Mouse (Mus musculus) liver, embryonic 16.5 days (tissue): ENCODE data around the gene Mef2a. TPM values are rescaled to one million over a fixed set of nuclear protein-coding genes. Genes with fewer than 3 reads are reported as not detected.

ENCODE experiments used
- ATAC-seq: fragments of 200-750 bp; cut with Nextera tagmentation; 2 replicates; pipeline ENCODE4 v1.8.0; 2017; ENCODE audit warnings: low read depth, mild to moderate bottlenecking, moderate number of reproducible peaks, moderate library complexity
- H3K27ac ChIP-seq: fragments of 300-500 bp; sonication (generic); 2 replicates; pipeline ENCODE4 v1.5.1; 2014; ENCODE audit warnings: mild to moderate bottlenecking, low read length
- H3K27me3 ChIP-seq: fragments of 300-500 bp; sonication (generic); 2 replicates; pipeline ENCODE4 v1.6.1; 2014; ENCODE audit warnings: low read depth, low read length, mixed read lengths; ENCODE audit not compliant: control insufficient read depth, insufficient read depth
- H3K36me3 ChIP-seq: fragments of 300-500 bp; sonication (generic); 2 replicates; pipeline ENCODE4 v1.6.1; 2014; ENCODE audit warnings: mild to moderate bottlenecking; ENCODE audit not compliant: control insufficient read depth, insufficient read depth
- H3K4me1 ChIP-seq: fragments of 300-500 bp; sonication (generic); 2 replicates; pipeline ENCODE4 v1.6.1; 2014; ENCODE audit warnings: low read depth, low read length, mixed read lengths; ENCODE audit not compliant: control insufficient read depth
- H3K4me2 ChIP-seq: fragments of 300-500 bp; sonication (generic); 2 replicates; pipeline ENCODE4 v1.6.1; 2014; ENCODE audit warnings: low read depth, low read length, mixed read lengths
- H3K4me3 ChIP-seq: fragments of 300-500 bp; sonication (generic); 2 replicates; pipeline ENCODE4 v1.5.1; 2014; ENCODE audit warnings: low read depth, mild to moderate bottlenecking, low read length
- H3K9ac ChIP-seq: fragments of 300-500 bp; sonication (generic); 2 replicates; pipeline ENCODE4 v1.6.1; 2014; ENCODE audit warnings: low read depth, low read length
- H3K9me3 ChIP-seq: fragments of 300-500 bp; sonication (generic); replicated peaks from 2 replicates; pipeline ENCODE4 v1.6.1; 2016; ENCODE audit warnings: low read length; ENCODE audit not compliant: control insufficient read depth
- WGBS: fragments of 180-500 bp; shearing (Covaris S2); extraction: QIAGEN DNeasy Blood & Tissue Kit; methylation state at CpG from one replicate; pipeline ENCODE4 v1.1.7; 2014; ENCODE audit not compliant: insufficient replicate concordance; 5-methylcytosine and 5-hydroxymethylcytosine counted together
- polyA plus RNA-seq: library from polyadenylated mRNA; unstranded; fragments of >200 nt; fragmentation: Nextera tagmentation; extraction: Ambion mirVana; gene quantifications from 2 replicates; pipeline ENCODE4 v1.2.1, GENCODE M21; 2015

Mef2a gene
- polyA plus RNA-seq, 1 experiment from 2014 or later, result 12.0 TPM

DNA sequence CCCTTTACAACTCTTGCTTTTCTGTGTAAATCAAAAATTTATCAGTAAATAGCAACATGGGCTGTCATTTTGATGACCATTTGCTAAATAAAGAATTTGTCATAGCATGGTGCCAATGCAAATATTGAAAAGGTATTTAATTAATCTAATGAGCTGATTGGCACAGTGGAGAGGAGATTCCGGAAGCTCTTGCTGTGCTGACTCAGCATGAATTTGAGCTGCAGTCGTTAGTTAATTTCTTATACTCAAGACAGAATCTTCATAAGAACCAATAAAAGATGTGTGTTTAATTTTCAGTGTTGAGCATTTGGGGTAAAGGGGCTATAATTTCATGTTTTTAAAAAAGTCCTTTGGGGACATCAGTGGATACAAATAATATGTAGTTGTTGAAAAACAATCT is 31.5 kb upstream of the Mef2a start:
- no peak overlapping the region for H3K4me2 ChIP-seq
- 63% methylated on average over 2 of the region's 2 CpGs for WGBS

DNA sequence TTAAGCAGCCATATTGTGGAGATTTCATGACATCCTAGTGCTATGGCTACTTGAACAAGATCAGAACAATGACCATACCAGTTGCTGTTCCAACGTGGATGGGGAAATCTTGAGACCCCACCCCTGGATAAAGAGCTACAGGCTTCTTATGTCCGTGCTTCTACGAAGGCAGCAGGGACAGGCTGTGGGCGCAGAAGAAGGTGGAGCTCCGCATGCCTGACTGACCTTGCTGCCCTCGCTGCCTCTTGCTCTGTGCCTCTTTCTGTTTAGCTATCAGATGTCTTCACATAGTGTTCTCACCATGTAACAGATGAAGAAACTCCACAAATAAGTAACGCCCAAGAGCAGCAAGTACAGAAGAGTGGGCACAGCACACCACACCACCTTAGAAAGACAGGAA is 29.7 kb upstream of the Mef2a start:
- Histone ChIP-seq H3K27ac (no peak overlapping the region), H3K36me3 (no peaks in the 10 kb centered on the region), H3K4me1 (no peaks in the 10 kb centered on the region), H3K4me2 (no peak overlapping the region), H3K4me3 (no peak overlapping the region), H3K9ac (no peak overlapping the region), H3K9me3 (no peaks in the 10 kb centered on the region), H3K27me3 (no peaks in the 10 kb centered on the region)
- no peak for ATAC-seq
- WGBS, result 60% methylated on average over 7 of the region's 7 CpGs

More for the DNA sequence above, 31.5 kb upstream of the Mef2a start:
- Histone ChIP-seq H3K4me3 (no peak overlapping the region), H3K36me3 (no peaks in the 10 kb centered on the region), H3K9ac (no peak overlapping the region), H3K4me1 (no peaks in the 10 kb centered on the region), H3K27ac (no peak overlapping the region), H3K9me3 (no peaks in the 10 kb centered on the region), H3K27me3 (no peaks in the 10 kb centered on the region)
- no peak for ATAC-seq

DNA sequence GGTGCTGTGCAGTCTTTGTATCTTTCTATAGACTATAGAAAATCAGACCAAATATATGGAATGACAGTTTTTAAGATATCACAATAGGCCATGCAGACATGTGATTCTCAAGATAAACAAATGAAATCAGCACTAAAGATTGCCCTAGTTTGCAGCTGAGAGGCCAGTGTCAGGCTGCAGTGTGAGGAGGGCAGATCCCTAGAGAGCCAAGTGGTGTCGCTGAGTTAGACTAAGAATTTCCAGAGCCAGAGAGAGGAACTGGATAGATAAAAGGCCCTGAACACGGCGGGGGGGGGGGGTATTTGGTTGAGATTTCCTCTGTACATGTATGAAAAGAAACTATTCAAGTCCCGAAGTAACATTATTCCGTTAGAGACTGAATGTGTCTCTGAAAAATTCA is 28.7 kb upstream of the Mef2a start:
- ATAC-seq, result no peak
- WGBS, result 51% methylated on average over 5 of the region's 5 CpGs

DNA sequence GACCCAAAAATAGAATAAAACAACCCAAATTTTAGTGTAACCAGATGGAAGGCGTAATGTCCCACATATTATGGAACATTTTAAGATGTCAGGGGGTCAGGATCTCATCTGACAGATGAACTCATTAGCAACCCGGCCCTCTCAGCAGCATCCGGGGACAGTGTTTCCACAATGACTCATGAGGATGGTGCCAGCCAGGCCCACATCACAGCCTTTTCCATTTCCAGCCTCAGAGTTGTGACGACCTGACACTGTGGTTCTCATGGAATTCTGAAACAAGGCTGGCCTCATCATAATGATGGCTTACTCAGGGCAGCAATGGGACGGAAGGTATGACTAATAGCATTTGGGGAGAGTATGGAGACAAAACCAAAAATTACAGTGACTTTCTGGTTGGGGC is 18.1 kb upstream of the Mef2a start:
- no peak overlapping the region for H3K9ac ChIP-seq
- no peak overlapping the region for H3K4me3 ChIP-seq
- H3K4me2 ChIP-seq, result no peak overlapping the region
- H3K4me1 ChIP-seq, result no peaks in the 10 kb centered on the region
- no peaks in the 10 kb centered on the region for H3K9me3 ChIP-seq
- 64% methylated on average over 5 of the region's 5 CpGs for WGBS
- H3K27me3 ChIP-seq, result no peaks in the 10 kb centered on the region
- H3K27ac ChIP-seq, result no peak overlapping the region
- no peak for ATAC-seq
- no peaks in the 10 kb centered on the region for H3K36me3 ChIP-seq

More for the DNA sequence above, 28.7 kb upstream of the Mef2a start:
- H3K4me2 ChIP-seq, result no peak overlapping the region
- no peak overlapping the region for H3K4me3 ChIP-seq
- no peaks in the 10 kb centered on the region for H3K4me1 ChIP-seq
- no peaks in the 10 kb centered on the region for H3K27me3 ChIP-seq
- H3K9ac ChIP-seq, result no peak overlapping the region
- no peaks in the 10 kb centered on the region for H3K36me3 ChIP-seq
- H3K9me3 ChIP-seq, result no peaks in the 10 kb centered on the region
- H3K27ac ChIP-seq, result no peak overlapping the region

DNA sequence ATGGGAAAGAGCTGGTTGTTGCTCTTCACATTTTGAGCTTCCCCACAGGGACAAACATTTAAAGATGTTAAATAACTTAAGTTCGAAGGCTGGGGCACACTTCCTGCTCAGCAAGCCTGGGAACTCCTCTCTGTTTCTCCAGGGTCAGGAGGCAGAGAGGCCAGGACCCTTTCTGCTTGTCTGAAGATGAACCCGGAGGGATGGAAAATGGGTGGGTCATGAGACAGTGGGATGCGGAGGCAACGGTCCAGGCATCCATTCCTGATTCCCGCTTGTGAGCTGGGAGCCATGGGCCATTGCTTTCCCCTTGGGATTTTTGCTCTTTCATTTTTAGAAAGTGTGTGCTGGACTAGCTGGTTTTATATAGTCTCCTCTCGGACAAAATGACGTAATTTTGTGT is 17.4 kb upstream of the Mef2a start:
- 63% methylated on average over 7 of the region's 7 CpGs for WGBS
- H3K4me2 ChIP-seq, result no peak overlapping the region
- H3K36me3 ChIP-seq, result no peaks in the 10 kb centered on the region
- no peaks in the 10 kb centered on the region for H3K9me3 ChIP-seq
- H3K9ac ChIP-seq, result no peak overlapping the region
- no peak for ATAC-seq
- H3K4me3 ChIP-seq, result no peak overlapping the region
- no peaks in the 10 kb centered on the region for H3K4me1 ChIP-seq
- no peaks in the 10 kb centered on the region for H3K27me3 ChIP-seq
- no peak overlapping the region for H3K27ac ChIP-seq

DNA sequence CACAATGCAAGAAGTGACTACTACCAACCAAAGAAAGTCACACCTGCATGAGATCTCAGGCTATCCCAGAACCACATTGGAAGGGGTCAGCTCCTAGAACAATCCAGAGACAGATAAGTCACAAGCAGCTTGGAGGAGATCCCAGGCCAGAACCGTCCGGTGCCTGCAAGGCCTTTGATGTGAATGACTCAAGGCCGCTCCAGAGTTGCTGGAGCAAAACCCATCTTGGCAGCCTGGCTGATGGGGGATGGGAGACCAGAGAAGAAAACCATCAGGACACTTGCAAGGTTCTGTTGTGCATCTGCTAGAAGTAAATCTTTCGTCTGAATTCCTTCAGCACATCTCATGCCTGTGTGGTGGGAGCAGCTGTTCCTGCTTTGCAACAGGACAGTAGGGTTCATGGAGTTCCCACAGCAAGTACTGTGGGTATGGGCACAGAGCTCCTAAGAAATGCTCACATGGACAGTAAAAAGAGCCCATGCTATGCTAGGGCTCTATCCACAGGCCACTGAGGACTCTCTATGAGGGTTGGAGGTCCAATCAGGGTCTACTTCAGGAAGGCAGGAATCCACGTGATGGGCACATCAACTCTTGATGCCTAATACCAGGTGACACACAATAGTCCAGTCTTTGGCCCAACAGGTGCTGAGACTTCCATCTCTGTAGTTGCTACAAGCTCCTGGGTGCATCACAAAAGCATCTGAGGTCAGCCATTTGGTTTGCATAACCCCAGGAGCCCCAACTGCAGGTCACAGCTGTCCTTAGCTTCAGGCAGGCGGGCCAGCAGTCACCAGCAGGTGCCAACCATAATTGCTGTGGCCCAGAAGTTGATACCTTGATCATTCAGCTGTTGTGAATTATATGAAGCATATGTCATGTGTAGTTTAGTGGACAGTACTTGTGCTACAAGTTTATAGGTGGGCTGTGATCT is 12.5 kb upstream of the Mef2a start:
- Histone ChIP-seq H3K36me3 (no peaks in the 10 kb centered on the region), H3K27me3 (no peaks in the 10 kb centered on the region), H3K4me1 (no peaks in the 10 kb centered on the region), H3K4me3 (no peak overlapping the region), H3K4me2 (no peak overlapping the region), H3K27ac (no peak overlapping the region), H3K9me3 (no peaks in the 10 kb centered on the region), H3K9ac (no peak overlapping the region)
- ATAC-seq, result no peak
- 73% methylated on average over 6 of the region's 6 CpGs for WGBS

DNA sequence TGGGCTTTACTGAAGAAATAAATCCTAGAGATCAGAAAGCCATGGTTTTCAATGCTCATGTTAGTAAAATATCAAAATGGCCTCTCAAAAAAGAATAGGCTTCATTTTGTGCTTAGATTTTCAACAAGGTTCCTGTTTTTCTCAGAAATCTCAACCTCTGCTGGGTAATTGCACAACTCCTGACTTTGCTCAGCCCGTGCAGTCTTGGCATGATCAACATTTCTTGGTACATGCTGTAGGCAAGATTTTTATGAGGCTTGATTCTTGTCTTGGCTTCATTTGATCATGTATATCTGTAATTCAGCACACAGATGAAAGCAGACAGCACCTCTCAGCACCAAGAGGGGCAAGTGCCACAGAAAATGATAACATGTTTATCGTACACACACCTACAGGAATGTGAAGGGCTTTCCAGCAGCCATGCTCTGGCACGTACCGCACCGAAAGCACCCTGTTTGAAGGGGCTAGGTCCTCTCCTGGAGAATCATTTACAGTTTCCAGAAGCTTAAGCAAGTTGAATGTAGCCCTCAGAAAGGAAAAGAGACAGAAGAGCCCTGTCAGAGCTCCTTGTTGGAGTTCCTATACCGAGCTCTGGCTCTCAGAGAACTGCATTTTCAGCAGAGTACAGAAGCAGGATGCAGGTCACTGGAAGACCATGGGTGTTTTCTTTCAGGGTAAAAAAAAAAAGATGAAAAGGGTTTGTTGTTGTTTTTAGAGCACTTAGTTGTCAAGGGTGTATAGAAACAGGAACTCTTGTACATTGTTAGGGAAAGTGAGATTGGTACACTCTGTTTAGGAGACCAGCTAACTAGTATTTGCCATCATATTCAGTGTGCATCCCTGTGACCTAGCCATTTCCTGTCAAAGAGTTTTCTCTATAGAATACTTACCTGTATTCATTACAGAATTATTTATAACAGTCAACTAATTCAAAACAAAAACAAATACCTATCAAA is 7.8 kb upstream of the Mef2a start:
- Histone ChIP-seq H3K9ac (no peak overlapping the region), H3K27ac (no peak overlapping the region), H3K4me3 (no peak overlapping the region), H3K9me3 (no peaks in the 10 kb centered on the region), H3K4me1 (no peaks in the 10 kb centered on the region), H3K36me3 (no peaks in the 10 kb centered on the region), H3K27me3 (no peaks in the 10 kb centered on the region), H3K4me2 (no peak overlapping the region)
- 67% methylated on average over 6 of the region's 6 CpGs for WGBS
- ATAC-seq, result no peak

DNA sequence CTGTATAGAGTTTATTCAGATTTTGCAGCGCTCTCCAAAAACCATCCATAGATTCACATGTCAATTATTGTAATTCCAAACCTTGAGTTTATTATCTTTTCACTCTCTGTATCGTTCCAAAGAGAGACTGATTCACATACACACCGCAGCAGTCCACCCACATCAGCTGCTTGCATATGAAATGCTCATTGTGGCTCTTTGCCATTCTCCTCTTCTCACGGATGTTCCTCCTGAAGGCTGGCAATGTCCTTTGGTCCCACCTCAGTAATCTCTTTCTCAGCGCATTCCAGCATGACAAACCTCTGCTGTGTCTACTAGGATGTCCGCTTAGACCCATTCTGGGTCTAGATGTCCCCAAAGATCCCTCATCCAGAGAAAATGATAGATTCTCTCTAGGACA is 4.1 kb upstream of the Mef2a start:
- ATAC-seq, result no peak
- 72% methylated on average over 6 of the region's 6 CpGs for WGBS
- no peaks in the 10 kb centered on the region for H3K27me3 ChIP-seq

More for the DNA sequence above, 4.1 kb upstream of the Mef2a start:
- Histone ChIP-seq H3K36me3 (no peaks in the 10 kb centered on the region), H3K9me3 (no peaks in the 10 kb centered on the region), H3K4me3 (no peak overlapping the region), H3K4me2 (no peak overlapping the region), H3K9ac (no peak overlapping the region), H3K4me1 (peaks cover 14% of the 10 kb centered on the region), H3K27ac (no peak overlapping the region)
